Mouse (Mus musculus): ENCODE data around the gene Cd151.

- TF ChIP-seq POLR2A (IDR thresholded peaks at IDR 0.05; ENCODE audit: borderline replicate concordance, low read depth, low read length), result no peak
- TF ChIP-seq CTCF (IDR thresholded peaks at IDR 0.05; ENCODE audit: low read depth, low read length), result no peak
Observed at GRCm38 (mm10) chr7:141510681-141511191, 43.5 kb downstream of the Cd151 start.

All from bone marrow macrophage, adult 2 months (primary cell).